Mouse (Mus musculus): ENCODE data around the gene Hist1h3f. TPM values are rescaled to one million over a fixed set of nuclear protein-coding genes. Genes with fewer than 3 reads are reported as not detected.

Hist1h3f gene
- 5.7 and 6.3 TPM in 2 replicates for polyA plus RNA-seq (2012)

GRCm38 (mm10) chr13:23543965-23544786, at the start of gene Hist1h3f:
Gene Hist1h3f, plus strand, starts transcription at chr13:23544052.
- TF ChIP-seq GATA1 (IDR thresholded peaks at IDR 0.05; ENCODE audit: low read length): no peak

- TF ChIP-seq GATA1 (IDR thresholded peaks at IDR 0.05; ENCODE audit: low read length): no peak
Measured at GRCm38 (mm10) chr13:23495526-23495925, 48.3 kb upstream of the Hist1h3f start.

GRCm38 (mm10) chr13:23497656-23498321, 46.1 kb upstream of the Hist1h3f start:
- TF ChIP-seq GATA1 (IDR thresholded peaks at IDR 0.05; ENCODE audit: low read length): no peak

- no peak for TF ChIP-seq GATA1 (IDR thresholded peaks at IDR 0.05; ENCODE audit: low read length)
Measured at GRCm38 (mm10) chr13:23498653-23499052, 45.2 kb upstream of the Hist1h3f start.

GRCm38 (mm10) chr13:23499943-23500342, 43.9 kb upstream of the Hist1h3f start:
- no peak for TF ChIP-seq GATA1 (IDR thresholded peaks at IDR 0.05; ENCODE audit: low read length)

GRCm38 (mm10) chr13:23500424-23501200, 43.2 kb upstream of the Hist1h3f start:
- TF ChIP-seq GATA1 (IDR thresholded peaks at IDR 0.05; ENCODE audit: low read length): no peak

- TF ChIP-seq GATA1 (IDR thresholded peaks at IDR 0.05; ENCODE audit: low read length): no peak
Measured at GRCm38 (mm10) chr13:23501511-23501910, 42.3 kb upstream of the Hist1h3f start.

GRCm38 (mm10) chr13:23502031-23502567, 41.8 kb upstream of the Hist1h3f start:
- TF ChIP-seq GATA1 (IDR thresholded peaks at IDR 0.05; ENCODE audit: low read length): no peak

- no peak for TF ChIP-seq GATA1 (IDR thresholded peaks at IDR 0.05; ENCODE audit: low read length)
Measured at GRCm38 (mm10) chr13:23502916-23503315, 40.9 kb upstream of the Hist1h3f start.

- peak; percentile 57 for TF ChIP-seq GATA1 (IDR thresholded peaks at IDR 0.05; ENCODE audit: low read length)
Measured at GRCm38 (mm10) chr13:23503797-23504196, 40.1 kb upstream of the Hist1h3f start.

- no peak for TF ChIP-seq GATA1 (IDR thresholded peaks at IDR 0.05; ENCODE audit: low read length)
Measured at GRCm38 (mm10) chr13:23505662-23506345, 38.0 kb upstream of the Hist1h3f start.

GRCm38 (mm10) chr13:23506351-23506750, 37.5 kb upstream of the Hist1h3f start:
- TF ChIP-seq GATA1 (IDR thresholded peaks at IDR 0.05; ENCODE audit: low read length): no peak

GRCm38 (mm10) chr13:23506819-23507515, 36.9 kb upstream of the Hist1h3f start:
- no peak for TF ChIP-seq GATA1 (IDR thresholded peaks at IDR 0.05; ENCODE audit: low read length)

- no peak for TF ChIP-seq GATA1 (IDR thresholded peaks at IDR 0.05; ENCODE audit: low read length)
Measured at GRCm38 (mm10) chr13:23510127-23510526, 33.7 kb upstream of the Hist1h3f start.

Data from G1E-ER4 (cell line).